Mouse (Mus musculus): ENCODE measurements around the gene Vmn1r77.
"Not testable (repeated sequence)": the region's sequence is repeated elsewhere in the genome, so short reads cannot be mapped to it uniquely, and the experiment has no call there.

Vmn1r77 gene

GRCm38 (mm10) chr7:12036452-12036851 lies at the start of gene Vmn1r77:
Gene Vmn1r77 (plus strand): TSS chr7:12036752.
- DNase-seq = not testable (repeated sequence)

DNA sequence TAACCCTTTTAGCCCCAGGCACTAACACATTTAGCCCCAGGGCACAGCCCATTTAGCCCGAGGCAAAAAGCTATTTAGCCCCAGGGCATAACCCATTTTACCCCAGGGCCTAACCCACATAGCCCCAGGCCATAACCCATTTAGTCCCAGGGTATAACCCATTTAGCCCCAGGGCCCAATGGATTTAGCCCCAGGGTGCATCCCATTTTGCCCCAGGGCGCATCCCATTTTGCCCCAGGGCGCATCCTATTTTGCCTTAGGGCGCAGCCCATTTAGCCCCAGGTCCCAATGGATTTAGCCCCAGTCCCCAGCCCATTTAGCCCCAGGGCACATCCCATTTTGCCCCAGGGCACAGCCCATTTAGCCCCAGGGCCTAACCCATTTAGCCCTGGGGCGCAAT lies 25.1 kb upstream of the Vmn1r77 start:
- DNase-seq = peak; percentile 19 to 52

DNA sequence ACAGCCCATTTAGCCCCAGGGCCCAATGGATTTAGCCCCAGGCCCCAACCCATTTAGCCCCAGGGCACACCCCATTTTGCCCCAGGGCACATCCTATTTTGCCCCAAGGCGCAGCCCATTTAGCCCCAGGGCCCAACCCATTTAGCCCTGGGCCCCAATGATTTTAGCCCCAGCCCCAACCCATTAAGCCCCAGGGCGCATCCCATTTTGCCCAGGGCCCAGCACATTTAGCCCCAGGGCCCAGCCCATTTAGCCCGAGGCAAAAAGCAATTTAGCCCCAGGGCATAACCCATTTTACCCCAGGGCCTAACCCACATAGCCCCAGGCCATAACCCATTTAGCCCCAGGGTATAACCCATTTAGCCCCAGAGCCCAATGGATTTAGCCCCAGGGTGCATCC lies 24.2 kb upstream of the Vmn1r77 start:
- DNase-seq = not testable (repeated sequence)

GRCm38 (mm10) chr7:12013106-12013505 lies 23.4 kb upstream of the Vmn1r77 start:
- DNase-seq = no peak

- DNase-seq = peak in 1 of 2 experiments; percentile 29
Measured at GRCm38 (mm10) chr7:12017829-12018228, 18.7 kb upstream of the Vmn1r77 start.

DNA sequence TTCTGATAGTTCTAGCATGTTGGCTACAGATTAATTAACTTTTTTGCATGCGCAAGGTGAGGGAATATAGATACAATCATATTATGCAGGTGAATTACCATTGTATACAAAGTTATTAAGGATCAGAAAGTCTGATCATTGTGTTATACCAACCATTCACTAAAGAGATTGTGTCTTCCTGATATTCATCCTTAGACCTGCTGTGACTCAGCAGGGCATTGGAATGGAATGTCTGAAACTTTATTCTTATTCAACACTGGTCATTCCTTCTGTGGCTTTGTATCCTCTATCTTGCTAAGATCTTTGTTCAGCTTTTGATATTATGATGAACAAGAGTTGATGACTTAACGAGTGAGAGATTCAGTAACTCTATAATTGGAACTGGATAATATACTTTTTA lies 4.1 kb downstream of the Vmn1r77 start:
- no peak for DNase-seq

Measured in kidney, postnatal 25 days (tissue).